Mouse (Mus musculus): ENCODE measurements at regions not wholly inside any gene's neighbourhood (a gene's known extent, or its start where the extent isn't known, plus 50 kb on each side); places are given as distances from the start of the nearest gene placed in this dataset.
"Not testable (repeated sequence)": the region's sequence is repeated elsewhere in the genome, so short reads cannot be mapped to it uniquely, and the experiment has no call there.

DNA sequence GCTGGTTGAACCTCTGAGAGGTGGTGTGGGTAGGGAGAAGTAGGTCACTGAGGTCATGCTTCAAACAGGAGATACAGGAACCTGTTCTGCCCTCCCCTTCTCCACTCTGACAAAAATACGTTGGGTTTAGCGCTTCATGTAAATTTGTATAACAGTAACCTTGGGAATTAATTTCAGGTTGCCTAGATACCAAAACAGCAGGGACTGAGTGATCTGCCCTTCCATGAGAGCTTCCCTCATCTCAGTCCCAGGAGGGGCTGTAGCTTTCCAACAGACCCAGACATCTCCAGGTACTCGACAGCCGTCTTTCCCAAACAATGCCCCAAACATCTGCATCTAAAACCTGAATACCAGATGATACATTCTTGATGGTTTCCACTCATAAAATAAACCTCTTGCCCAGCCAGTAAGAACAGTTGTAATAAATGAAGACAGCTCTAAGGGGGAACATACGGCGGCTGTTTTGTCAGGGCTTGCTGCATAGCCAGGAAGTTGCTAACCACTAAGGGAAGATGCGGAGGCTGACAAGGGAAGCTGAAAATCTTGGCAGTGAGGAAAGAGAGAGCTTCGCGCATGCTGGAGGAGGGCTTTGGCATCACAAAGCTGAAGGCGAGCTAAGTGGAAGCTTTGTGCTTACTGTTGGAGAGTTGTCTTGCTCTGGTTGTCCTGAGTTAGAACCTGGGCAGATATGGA, 137.4 kb upstream of the Daam1 start:
- intact Hi-C loops (cut with DNase I): no loop called here
- DNase-seq: peak; percentile 7 to 18

DNA sequence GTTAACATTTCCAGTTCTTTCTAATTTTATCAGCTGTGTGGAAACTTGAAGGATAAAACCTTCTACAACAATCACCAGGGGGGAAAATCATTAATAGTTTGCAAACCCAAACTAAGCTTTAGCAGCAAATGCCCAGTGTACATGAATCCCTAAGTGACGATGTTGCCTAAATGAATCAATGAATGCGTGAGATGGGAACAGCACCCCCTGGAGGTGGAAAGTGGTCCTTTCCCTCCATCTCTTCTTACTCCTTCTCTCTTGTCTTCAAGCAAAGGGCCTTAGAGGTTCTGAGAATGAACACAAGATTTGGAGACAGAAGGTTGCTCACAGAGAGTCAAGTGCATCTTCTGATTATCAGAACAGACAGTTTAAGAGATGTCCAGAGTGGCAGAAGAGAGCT, 129.1 kb upstream of the Daam1 start:
- intact Hi-C loops (cut with DNase I): no loop called here

DNA sequence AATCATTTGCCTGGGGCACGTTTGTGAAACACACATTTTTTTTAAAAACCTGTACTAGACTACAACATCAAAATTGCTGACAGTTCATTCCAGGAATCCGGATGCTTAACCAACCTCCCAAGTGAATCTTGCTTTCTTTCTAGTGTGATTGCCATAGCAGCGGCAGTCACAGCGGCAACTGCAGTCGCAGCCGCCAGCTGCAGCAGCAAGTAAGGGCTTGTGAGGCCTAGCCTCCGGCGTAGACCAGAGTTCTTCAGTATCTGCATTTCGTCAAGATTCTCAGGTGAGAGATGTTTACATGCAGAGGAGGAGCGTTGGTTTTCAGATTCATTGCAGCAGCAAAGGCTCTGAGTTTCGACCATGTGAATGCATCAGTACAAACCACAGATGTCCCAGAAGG, 128.7 kb upstream of the Daam1 start:
- intact Hi-C loops (cut with DNase I): no loop called here
- no peak for DNase-seq

More for the DNA sequence above, 129.1 kb upstream of the Daam1 start:
- DNase-seq: peak; percentile 40 to 52

DNA sequence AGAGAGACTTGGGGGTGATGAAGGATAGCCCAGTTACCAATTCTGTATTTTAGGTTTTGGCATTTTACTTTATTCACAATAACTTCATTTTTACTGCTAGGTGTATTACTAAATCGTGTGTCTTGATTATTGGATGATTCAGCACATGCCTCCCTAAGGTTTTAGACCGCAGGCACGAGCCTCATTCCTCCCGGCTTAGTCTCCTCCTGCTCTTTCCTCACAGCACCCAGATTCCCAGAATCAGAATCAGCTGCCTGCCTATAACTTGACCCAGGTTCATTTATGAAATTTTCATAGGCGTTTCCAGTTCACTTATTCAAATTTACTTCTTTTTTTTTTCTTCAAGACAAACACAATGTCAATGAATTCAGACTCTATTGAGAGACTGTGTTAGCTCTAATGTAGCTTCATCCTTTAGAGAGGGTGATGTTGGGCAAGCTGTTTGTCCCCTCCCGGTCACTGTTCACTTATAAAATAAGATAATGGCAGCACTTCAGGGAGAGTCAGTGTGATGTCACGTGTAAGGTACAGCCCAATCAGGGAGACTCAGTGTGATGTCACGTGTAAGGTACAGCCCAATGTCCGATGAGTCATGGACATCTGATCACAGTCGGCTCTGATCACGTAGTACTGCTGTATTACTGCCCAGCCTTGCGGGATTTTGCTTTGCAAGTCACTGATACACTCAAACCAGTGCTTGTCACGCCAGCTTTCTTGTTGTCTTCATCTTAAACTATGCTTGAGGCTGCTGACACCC, 127.6 kb upstream of the Daam1 start:
- intact Hi-C loops (cut with DNase I): no loop called here
- no peak for DNase-seq

DNA sequence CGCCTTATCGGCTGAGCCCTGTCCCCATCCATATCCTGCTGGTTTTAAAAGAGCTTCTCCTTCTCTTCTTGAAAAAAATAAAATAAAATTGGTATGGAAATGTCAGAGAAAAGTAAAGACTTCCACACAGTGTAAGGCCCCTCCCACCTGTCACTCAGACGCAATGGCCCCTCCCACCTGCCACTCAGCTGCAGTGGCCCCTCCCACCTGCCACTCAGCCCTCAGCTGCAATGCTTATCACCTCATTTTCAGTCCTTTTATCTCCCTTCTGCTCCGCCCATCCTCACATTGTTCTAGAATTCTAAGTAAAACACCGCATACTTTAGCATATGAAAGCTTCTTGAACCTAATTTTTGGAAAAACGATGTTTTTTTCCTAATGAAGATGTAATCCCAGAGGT, 126.4 kb upstream of the Daam1 start:
- DNase-seq: no peak
- intact Hi-C loops (cut with DNase I): no loop called here

DNA sequence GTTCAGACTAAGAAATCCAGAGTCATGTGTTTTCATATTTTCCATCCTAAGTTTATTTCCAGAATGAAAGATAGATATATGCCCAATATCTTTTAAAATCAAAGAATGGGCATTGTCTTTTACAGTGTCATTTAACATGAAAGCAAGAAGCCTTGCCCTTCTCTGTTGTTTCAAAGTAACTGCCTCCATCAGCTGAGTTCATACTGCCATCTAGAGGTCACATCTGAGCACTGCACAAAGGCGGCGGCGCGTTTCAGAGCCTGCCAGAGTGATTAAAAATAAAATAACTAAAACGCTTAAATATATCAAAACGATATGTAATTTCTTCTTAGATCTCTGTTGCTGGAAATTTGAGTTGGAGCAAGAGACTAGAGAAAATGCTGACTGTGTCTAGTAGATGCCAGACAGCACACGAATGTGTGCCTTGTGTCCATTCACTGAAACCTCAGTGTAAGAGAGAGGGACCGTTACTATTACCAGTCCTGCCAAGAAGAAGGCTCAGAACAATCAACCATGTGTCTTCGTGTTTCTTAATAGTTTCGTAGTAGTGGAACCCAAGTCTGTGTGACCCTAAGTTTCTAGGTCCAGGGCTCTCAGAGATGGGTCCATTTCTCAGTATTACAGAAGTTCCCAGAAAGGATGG, 123.0 kb upstream of the Daam1 start:
- intact Hi-C loops (cut with DNase I): loop anchor here (1.0 to 2.0 kb wide), 2 partner anchors 397 to 511 kb away; no protein-coding TSS in a partner anchor
- peak; percentile 59 to 79 for DNase-seq

DNA sequence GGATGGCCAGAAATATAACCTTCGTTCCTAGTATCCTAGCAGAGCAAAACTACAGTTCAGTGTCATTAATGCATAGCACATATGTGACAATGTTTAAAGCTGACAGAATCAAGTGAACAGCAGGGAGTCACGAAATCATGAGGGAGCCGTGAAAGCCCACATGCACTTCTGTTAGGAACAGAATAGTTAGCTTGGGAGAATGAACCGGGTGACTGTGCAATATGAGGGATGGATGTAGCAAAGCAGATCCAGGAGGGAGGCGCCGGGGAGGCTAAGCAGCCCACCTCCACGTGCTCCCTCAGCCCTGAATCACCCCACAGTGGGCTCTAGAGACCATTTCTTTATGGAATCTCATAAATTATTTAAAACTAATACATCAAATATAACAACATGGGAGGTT, 116.3 kb upstream of the Daam1 start:
- DNase-seq: no peak
- intact Hi-C loops (cut with DNase I): no loop called here

DNA sequence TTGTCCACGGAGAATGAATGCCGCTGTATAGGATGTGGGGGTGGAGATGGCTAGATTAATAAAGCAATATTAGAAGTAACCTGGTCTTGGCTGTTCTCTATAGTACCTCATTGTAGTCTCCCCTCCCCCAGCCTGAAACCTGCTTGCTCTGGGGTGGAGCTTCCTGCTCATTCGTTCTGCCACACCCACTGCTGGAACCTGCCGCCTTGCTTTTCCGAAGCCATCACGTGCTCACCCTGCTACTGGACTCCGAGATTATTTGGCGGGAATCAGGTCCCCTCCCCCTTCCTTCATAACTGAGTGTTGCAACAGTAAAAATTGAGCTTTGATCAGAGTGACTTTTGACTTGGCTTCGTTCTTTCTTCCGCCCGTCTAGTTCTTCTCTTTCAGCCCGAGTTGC, 112.5 kb upstream of the Daam1 start:
- DNase-seq; intact Hi-C loops (cut with DNase I): not testable (repeated sequence)

DNA sequence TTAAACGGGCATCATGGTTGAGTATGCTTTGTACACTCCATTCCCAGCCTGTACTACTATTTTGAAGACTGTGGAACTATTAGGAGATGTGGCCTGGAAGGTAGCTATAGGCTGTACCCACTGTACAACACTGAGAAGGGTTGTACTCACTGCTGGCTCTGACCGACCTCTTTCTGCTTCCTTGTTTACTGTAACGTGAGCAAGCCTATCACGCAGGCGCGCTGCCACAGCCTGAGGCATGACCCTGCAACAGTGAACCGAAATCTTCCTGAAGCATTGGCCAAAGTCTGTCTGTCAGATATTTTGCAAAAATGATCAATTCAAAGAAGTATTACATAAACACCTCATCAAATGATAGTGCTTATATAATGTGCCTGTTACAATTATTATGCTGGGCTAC, 112.0 kb upstream of the Daam1 start:
- no peak for DNase-seq

DNA sequence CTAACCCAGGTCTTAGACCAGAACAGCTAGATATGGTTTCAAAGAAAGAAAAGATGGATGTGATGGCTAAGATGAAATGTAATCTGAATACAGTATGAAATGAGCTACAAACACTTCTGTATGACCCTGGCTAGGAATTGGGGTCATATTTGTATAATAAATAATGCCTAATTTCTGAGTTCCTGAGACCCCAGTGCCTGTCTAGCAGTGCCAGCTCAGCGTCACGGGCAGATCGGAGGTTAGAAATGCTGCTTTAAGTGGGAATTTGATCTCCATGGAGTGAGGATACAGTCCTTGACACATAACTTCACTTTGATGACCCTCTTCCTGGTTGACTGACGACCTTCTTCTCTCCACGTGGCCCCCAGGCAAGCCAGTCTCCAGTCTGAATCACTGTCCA, 105.7 kb upstream of the Daam1 start:
- DNase-seq: no peak
- intact Hi-C loops (cut with DNase I): no loop called here

More for the DNA sequence above, 112.0 kb upstream of the Daam1 start:
- intact Hi-C loops (cut with DNase I): no loop called here

DNA sequence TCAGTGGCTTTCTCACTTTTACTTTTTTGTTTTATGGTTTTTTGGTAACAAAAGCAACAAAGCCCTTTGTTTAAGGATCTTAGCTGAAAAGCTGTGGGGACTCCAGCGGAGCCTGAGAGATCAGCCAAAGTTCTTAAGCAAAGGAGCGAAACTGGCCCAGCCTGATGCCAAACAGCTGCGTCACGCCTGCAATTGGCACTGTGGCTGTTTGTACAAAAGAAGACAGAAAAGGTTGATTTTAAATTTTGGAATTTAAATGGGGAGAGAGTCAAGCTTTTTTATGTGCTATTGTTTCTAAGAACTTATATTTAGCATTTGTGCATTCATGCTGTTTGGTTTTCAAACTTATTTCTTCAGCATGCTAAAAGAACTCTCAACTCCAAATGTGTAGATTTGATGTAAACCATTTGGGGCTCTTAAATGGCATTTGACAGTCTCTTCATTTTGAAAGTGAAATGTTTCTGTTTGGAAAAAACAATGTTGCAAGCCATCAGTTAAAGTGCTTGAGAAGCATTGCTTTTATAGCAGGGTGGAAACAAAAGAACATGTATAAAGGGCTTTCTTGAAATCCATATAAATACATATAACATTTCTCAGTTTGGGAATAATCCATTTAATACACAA, 105.1 kb upstream of the Daam1 start:
- DNase-seq: peak; percentile 45 to 69
- intact Hi-C loops (cut with DNase I): no loop called here

DNA sequence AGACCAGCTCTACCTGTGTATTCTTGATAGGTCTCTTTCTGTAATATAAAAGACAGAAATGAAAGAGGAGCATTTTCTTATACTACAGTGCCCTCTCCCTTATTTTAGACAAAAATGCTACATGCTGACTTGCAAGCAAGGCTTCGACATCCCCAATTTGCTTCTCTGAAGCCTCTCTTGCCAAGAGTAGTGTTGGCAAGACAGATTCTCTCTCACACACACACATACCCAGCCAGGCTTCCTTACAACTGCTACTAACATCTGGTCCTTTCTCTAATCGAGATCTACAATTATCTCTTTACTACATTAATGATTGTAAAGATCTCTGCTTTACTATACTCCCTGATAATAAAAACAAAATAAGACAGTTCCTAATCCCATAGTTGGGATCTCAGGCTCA, 87.5 kb upstream of the Daam1 start:
- intact Hi-C loops (cut with DNase I): no loop called here

DNA sequence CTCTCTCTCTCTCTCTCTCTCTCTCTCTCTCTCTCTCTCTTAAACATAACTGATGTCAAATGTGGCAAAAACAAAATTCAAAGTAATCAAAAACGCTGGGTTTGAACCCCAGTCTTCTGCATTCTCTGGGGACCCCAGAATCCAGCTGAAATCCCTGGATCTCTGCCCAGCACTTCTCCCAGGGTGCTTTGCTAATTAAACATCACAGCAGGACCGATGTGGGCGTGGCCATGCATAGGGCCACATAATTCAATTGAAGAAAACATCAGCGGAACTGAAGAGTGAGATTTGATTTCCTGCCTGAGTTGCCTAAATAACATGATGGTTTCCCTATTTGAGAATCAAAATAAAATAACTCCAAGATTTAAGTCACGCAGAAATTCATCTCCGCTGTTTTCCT, 84.9 kb upstream of the Daam1 start:
- DNase-seq: peak; percentile 32 to 43
- intact Hi-C loops (cut with DNase I): no loop called here

More for the DNA sequence above, 87.5 kb upstream of the Daam1 start:
- DNase-seq: no peak

DNA sequence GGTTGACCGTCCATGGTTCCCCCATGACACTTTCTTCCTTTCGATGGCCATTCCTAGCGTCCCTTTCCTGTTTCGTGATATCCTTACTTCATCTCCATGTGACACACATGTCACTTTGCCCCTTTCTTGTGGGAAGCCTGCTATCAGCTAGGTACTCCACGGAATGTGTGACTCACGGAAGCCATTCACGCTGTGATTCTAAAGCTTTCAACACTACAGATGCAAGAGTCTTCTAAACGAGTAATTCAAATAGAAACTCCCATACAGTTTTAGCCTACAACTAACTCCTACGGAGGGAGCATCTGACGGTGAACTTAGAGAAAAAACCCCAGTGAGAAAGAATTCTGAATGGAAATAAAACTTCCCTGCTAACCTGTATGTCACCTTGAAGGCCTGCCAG, 83.5 kb upstream of the Daam1 start:
- DNase-seq: no peak
- intact Hi-C loops (cut with DNase I): no loop called here

DNA sequence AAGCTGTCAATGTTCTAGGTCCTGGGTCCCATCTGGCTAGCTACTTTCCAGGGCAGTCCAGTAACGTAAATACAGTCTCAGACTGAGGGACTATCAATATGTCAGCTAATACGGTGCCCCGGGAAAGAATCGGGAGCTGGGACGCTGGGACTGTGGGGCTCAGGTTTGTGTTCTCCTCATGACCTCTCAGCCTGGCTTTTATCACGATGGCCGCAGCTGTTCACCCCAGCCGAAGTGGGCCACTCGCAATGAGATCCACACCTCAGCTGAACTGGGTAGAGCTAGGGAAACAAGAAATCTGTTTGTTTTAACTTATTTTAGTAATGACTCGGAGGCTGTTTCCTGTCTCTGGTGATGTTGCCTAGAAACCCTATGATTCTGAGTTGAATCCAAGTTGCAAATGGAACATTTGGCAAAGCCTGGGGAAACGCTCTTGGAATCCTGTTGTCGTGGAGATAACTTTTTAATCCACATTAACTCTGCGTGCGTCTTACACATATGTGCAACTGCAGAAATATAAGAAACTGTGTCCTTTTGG, 83.0 kb upstream of the Daam1 start:
- intact Hi-C loops (cut with DNase I): no loop called here
- peak; percentile 21 to 40 for DNase-seq

DNA sequence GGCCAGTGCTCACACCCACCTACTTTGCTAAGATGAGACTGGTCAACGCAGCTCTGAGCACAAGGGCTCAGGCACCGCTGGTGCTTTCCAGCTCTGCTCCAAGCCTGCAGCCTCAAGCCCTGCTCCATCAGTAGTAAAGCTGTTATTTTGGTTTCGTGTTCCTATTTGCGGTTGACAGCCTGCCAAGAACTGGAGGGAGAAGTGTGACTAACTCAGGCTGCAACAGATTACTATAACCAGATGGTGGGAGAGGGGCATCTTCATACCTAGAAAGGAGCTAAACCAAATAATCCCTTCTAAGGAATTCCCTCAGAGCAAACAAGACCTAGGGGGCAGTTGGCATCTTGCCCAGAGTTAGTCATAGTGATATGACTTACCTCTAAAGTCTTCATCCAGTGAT, 82.1 kb upstream of the Daam1 start:
- intact Hi-C loops (cut with DNase I): no loop called here

DNA sequence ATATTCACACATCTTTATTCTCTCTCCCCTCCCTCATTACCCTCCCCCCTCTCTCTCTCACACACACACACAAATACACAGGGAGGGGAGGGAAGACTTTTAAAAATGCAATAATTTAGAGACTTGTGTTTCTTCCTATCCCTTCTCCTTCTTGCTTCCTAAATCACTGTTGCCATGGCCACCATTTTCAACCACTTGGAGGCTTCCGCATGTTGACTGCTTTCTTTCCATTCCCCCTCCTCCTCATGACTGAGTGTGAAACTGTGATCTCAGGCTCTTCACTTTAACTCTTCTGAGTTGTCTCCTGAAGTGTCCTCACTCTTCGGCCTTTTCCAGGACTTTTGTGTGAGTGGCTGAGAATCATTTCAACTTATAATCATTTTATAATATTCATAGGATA, 81.2 kb upstream of the Daam1 start:
- DNase-seq: no peak
- intact Hi-C loops (cut with DNase I): no loop called here

More for the DNA sequence above, 82.1 kb upstream of the Daam1 start:
- DNase-seq: peak; percentile 71 to 75

DNA sequence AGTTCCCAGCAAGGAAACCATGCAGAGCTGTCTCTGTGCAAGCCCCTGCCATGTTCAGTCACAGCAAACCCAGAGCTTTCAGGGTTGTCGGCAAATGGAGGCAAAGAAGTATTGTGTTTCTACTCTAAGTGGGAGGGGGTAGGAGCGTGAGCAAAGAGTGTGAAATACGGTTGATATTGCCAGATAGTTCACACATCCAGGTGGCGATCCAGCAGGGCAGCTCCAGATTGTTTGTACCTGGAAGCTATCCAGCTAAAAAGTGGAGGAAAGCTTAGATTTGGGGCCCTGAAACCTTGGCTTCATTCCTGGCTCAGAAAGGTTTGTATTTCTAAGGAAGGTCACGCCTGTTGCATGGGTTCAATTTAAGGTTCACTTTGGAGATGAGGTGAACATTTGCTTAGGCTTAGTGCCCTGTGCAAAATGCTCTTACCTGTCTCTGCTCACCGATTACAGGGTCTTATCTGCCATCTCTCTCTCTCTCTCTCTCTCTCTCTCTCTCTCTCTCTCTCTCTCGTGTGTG, 78.1 kb upstream of the Daam1 start:
- no peak for DNase-seq
- intact Hi-C loops (cut with DNase I): no loop called here

DNA sequence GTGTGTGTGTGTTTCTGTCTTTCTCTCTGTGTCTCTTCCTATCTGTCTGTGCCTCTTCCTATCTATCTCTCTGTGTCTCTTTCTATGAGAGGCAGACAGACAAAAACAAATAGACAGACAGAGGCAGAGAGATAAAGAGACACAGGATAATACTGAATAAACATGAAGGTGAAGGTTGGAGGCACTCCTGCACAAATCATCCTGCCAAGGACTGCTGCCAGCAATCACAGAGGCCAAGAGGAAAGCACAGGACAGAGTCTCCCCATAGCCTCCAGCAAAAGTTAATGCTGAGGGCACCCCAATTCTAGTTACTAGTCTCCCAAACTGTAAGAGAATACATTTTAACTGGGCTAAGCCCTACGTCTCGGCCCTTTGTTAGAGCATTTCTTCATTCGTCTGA, 77.6 kb upstream of the Daam1 start:
- intact Hi-C loops (cut with DNase I): no loop called here
- DNase-seq: no peak

DNA sequence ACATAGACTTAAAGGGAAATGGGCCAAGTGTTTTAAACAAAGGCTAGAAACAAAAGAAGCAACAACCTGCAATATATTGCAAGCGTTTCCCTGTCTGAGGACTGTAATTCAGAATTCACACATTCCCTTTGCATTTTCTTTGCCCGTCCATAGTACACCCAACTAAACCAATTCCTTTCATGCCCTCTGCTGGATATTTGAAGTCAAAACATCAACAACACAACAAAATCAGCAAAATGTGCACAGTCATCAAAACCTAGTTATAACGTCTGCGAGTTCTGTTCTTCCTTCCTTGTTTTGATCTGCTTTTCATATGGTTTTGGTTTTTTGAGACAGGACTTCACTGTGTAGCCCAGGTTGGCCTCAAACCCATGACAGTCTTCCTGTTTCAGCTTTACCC, 67.7 kb upstream of the Daam1 start:
- intact Hi-C loops (cut with DNase I): no loop called here
- DNase-seq: no peak

DNA sequence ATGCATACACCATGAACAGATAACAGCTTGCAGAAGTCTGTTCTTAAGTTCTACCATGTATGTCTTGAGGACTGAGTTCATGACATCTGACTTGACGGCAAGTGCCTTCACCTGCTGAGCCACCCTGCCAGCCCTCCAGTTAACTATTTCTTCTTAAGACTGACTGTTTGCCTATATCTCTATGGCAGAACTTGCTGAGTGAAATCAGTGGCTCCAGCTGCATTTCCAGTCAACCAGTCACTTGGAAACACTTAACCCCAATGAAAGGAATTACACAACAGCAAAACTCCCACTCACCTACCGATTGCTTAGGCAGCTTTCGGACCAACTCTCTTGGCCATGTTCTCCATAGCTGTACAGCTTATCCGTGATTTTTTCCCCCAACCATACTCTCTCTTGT, 64.8 kb upstream of the Daam1 start:
- no peak for DNase-seq
- intact Hi-C loops (cut with DNase I): loop anchor here (5.0 kb wide), 1 partner anchor 216 kb away; no protein-coding TSS in a partner anchor

All from heart, postnatal 14 days (tissue).